15 mouse cellular contexts compared by ENCODE assay signal in genomic region chr11:90424334-90425206, GRCm38 (mm10). TPM values are rescaled to one million over a fixed set of nuclear protein-coding genes. Genes with fewer than 3 reads are reported as not detected.
DNase-seq lines count a peak whose midpoint lies in the region; ATAC-seq lines count a peak whose summit lies in the region.
"Had no signal": no experiment of that assay in that cellular context is flagged by ENCODE, and none has a peak within 500 bp of the region (broad histone marks: within the 10 kb centered on the region; RNA-seq: fewer than 3 reads in every experiment).

No protein-coding gene starts in this region.

- no peak overlapping the region for H3K4me3 ChIP-seq in hindbrain, embryonic 10.5 days
- H3K4me3 ChIP-seq in hindbrain, embryonic 12.5 days: no peak overlapping the region
- no peak overlapping the region for H3K4me3 ChIP-seq in limb, embryonic 10.5 days
- H3K4me3 ChIP-seq: liver, embryonic 13.5 days; midbrain, embryonic 12.5 days had no signal

- peak; percentile 28 for DNase-seq in hindbrain, embryonic 10.5 days (ENCODE audit: low spot score)
- peak; percentile 40 for DNase-seq in NIH3T3 (ENCODE audit: low read depth)
- peak; percentile 16 for DNase-seq in embryo, embryonic 11.5 days (ENCODE audit: low read depth, low spot score)
- DNase-seq in limb, embryonic 10.5 days (ENCODE audit: low spot score): peak; percentile 59
- no peak for DNase-seq in ovary, postnatal 36 days (ENCODE audit: low spot score)
- DNase-seq in kidney, adult 11 months: no peak
- DNase-seq in heart, postnatal 10 days: no peak
- DNase-seq: cerebellum, adult 2 months; heart, postnatal 36 days; kidney, postnatal 10 days; liver, embryonic 13.5 days had no signal

- H3K27me3 ChIP-seq in hindbrain, embryonic 10.5 days (ENCODE audit: insufficient read depth, poor library complexity, severe bottlenecking): peaks cover 9% of the 10 kb centered on the region
- H3K27me3 ChIP-seq in hindbrain, embryonic 12.5 days: peaks cover 6% of the 10 kb centered on the region
- H3K27me3 ChIP-seq in limb, embryonic 10.5 days (ENCODE audit: low read depth, poor library complexity, severe bottlenecking): peaks cover 10% of the 10 kb centered on the region

- H3K9ac ChIP-seq in hindbrain, embryonic 12.5 days: no peak overlapping the region
- H3K9ac ChIP-seq: liver, embryonic 13.5 days; midbrain, embryonic 12.5 days had no signal

- H3K4me2 ChIP-seq in hindbrain, embryonic 12.5 days (replicated peaks): no peak overlapping the region
- H3K4me2 ChIP-seq: heart, embryonic 11.5 days; liver, embryonic 13.5 days; midbrain, embryonic 12.5 days had no signal

- 69% methylated on average over 11 of the region's 11 CpGs for WGBS in hindbrain, embryonic 10.5 days
- 75% methylated on average over 11 of the region's 11 CpGs for WGBS in hindbrain, embryonic 12.5 days
- WGBS in limb, embryonic 10.5 days: 67% methylated on average over 11 of the region's 11 CpGs

- ATAC-seq in hindbrain, embryonic 12.5 days (ENCODE audit: low FRiP score): no peak
- ATAC-seq: intestine, embryonic 16.5 days had no signal

- intact Hi-C loops in heart, postnatal 10 days (cut with DNase I): no loop called here

- H3K9me3 ChIP-seq in hindbrain, embryonic 10.5 days: no peaks in the 10 kb centered on the region
- no peaks in the 10 kb centered on the region for H3K9me3 ChIP-seq in hindbrain, embryonic 12.5 days (replicated peaks)
- no peaks in the 10 kb centered on the region for H3K9me3 ChIP-seq in limb, embryonic 10.5 days (replicated peaks)
- H3K9me3 ChIP-seq: liver, embryonic 13.5 days; midbrain, embryonic 12.5 days had no signal

- peaks cover 12% of the 10 kb centered on the region for H3K4me1 ChIP-seq in hindbrain, embryonic 10.5 days (replicated peaks)
- peaks cover 8% of the 10 kb centered on the region; the same call in 1 of the 2 replicates for H3K4me1 ChIP-seq in hindbrain, embryonic 12.5 days
- H3K4me1 ChIP-seq in limb, embryonic 10.5 days: peaks cover 15% of the 10 kb centered on the region
- H3K4me1 ChIP-seq: liver, embryonic 13.5 days had no signal

- no peak overlapping the region for H3K27ac ChIP-seq in hindbrain, embryonic 10.5 days
- no peak overlapping the region for H3K27ac ChIP-seq in hindbrain, embryonic 12.5 days
- H3K27ac ChIP-seq in limb, embryonic 10.5 days: peak overlapping the region; percentile 14; the same call in 1 of the 2 replicates
- H3K27ac ChIP-seq: liver, embryonic 13.5 days; midbrain, embryonic 12.5 days had no signal

- no peaks in the 10 kb centered on the region for H3K36me3 ChIP-seq in hindbrain, embryonic 10.5 days
- H3K36me3 ChIP-seq in hindbrain, embryonic 12.5 days: no peaks in the 10 kb centered on the region
- no peaks in the 10 kb centered on the region for H3K36me3 ChIP-seq in limb, embryonic 10.5 days
- H3K36me3 ChIP-seq: liver, embryonic 13.5 days; midbrain, embryonic 12.5 days had no signal

RNA-seq across cellular contexts. Expression of gene Hlf, which starts 33.9 kb away (rescaled TPM):
- polyA plus RNA-seq in hindbrain, embryonic 10.5 days (2016; fragmentation: Nextera tagmentation; extraction: Ambion mirVana): 1.0 and 1.9 TPM in 2 replicates
- 3.2 and 4.9 TPM in 2 replicates for polyA plus RNA-seq in hindbrain, embryonic 12.5 days (2016; fragmentation: Nextera tagmentation; extraction: Ambion mirVana)
- 0.21 and 0.29 TPM in 2 replicates for polyA plus RNA-seq in limb, embryonic 10.5 days (2016; fragmentation: Nextera tagmentation; extraction: Ambion mirVana)
- total RNA-seq in heart, postnatal 10 days (2021): 10 to 100 TPM; 15.7 to 22.1 TPM

Comparison
In these comparisons a context has a peak if more than half of its experiments do, and no peak if none do; other contexts are left out.
1. DNase-seq: peak in hindbrain, embryonic 10.5 days (single experiment), NIH3T3 (single experiment), embryo, embryonic 11.5 days (single experiment) and limb, embryonic 10.5 days (single experiment); none in ovary, postnatal 36 days (single experiment), kidney, adult 11 months (single experiment) and heart, postnatal 10 days (0 of 2).